In the genomic region with DNA sequence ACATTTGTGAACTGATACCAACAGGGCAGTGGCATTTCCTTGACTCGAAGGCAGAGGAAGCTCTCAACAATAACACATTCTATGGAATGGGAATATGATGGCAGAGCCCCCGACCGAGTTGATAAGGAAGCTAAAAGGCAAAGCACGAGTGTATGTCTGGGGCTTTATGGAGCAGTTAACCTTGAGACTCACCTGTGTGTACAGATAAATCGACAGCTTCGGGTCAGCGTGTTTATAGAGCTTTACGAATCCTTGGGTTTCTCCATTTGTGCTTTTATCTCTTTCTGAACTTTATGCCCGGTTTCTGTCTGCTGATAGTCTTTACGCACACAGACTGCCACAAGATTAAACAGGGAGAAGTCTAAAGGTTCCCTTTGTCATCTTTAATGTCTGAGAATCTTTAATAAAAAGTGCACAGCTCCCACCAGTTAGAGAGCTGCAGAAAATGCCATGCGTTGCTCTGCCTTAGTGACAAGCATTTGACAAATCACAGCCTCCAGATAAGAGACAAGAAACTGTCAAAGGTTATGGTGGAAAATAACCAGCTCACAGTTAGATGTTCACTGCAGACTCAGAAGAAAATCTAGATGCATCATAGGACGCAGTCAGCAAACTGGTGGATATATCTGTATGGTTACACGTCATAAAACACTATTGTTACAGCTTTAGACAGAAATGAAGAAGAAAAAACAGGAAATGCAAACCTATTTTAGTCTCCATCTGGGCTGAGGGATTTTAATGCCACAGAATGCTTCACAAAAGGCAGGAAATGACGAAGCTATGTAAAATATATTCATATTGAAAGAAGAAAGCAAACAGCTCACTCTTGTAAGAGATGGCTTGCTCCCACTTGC, we compare ENCODE assay signal across 18 mouse cellular contexts.
DNase-seq lines count a peak whose midpoint lies in the region; ATAC-seq lines count a peak whose summit lies in the region.
"Had no signal": no experiment of that assay in that cellular context is flagged by ENCODE, and none has a peak within 500 bp of the region (broad histone marks: within the 10 kb centered on the region; RNA-seq: fewer than 3 reads in every experiment).

No protein-coding gene starts in this region.

- H3K9me3 ChIP-seq in forebrain, embryonic 14.5 days (replicated peaks; ENCODE audit: control insufficient read depth, low read length) = no peaks in the 10 kb centered on the region
- H3K9me3 ChIP-seq in forebrain, embryonic 10.5 days = no peaks in the 10 kb centered on the region
- H3K9me3 ChIP-seq in heart, embryonic 15.5 days (replicated peaks) = no peaks in the 10 kb centered on the region
- H3K9me3 ChIP-seq in kidney, embryonic 15.5 days (replicated peaks) = no peaks in the 10 kb centered on the region
- H3K9me3 ChIP-seq: hindbrain, embryonic 15.5 days; limb, embryonic 15.5 days had no signal

- H3K9ac ChIP-seq in forebrain, embryonic 14.5 days (ENCODE audit: low read length) = no peak overlapping the region
- H3K9ac ChIP-seq in heart, embryonic 15.5 days = no peak overlapping the region
- H3K9ac ChIP-seq in kidney, embryonic 15.5 days = no peak overlapping the region
- H3K9ac ChIP-seq: hindbrain, embryonic 15.5 days; limb, embryonic 15.5 days; liver, postnatal 0 days had no signal

- no peaks in the 10 kb centered on the region for H3K36me3 ChIP-seq in forebrain, embryonic 14.5 days (ENCODE audit: control insufficient read depth, insufficient read depth, low read length)
- H3K36me3 ChIP-seq in forebrain, embryonic 10.5 days (replicated peaks) = no peaks in the 10 kb centered on the region
- H3K36me3 ChIP-seq in heart, embryonic 15.5 days = no peaks in the 10 kb centered on the region
- no peaks in the 10 kb centered on the region for H3K36me3 ChIP-seq in kidney, embryonic 15.5 days
- H3K36me3 ChIP-seq: hindbrain, embryonic 15.5 days; limb, embryonic 15.5 days had no signal

- no peaks in the 10 kb centered on the region for H3K27me3 ChIP-seq in forebrain, embryonic 14.5 days (replicated peaks; ENCODE audit: control insufficient read depth, insufficient read depth, low read length)
- H3K27me3 ChIP-seq in forebrain, embryonic 10.5 days (ENCODE audit: poor library complexity, severe bottlenecking) = no peaks in the 10 kb centered on the region
- no peaks in the 10 kb centered on the region for H3K27me3 ChIP-seq in heart, embryonic 15.5 days
- H3K27me3 ChIP-seq in kidney, embryonic 15.5 days = no peaks in the 10 kb centered on the region
- H3K27me3 ChIP-seq: hindbrain, embryonic 15.5 days; limb, embryonic 15.5 days had no signal

- no peak overlapping the region for H3K27ac ChIP-seq in forebrain, embryonic 14.5 days (ENCODE audit: low read depth, low read length)
- no peak overlapping the region for H3K27ac ChIP-seq in forebrain, embryonic 10.5 days
- no peak overlapping the region for H3K27ac ChIP-seq in heart, embryonic 15.5 days
- H3K27ac ChIP-seq in kidney, embryonic 15.5 days = no peak overlapping the region
- H3K27ac ChIP-seq: hindbrain, embryonic 15.5 days; limb, embryonic 15.5 days had no signal

- H3K4me2 ChIP-seq in forebrain, embryonic 14.5 days (ENCODE audit: low read length) = no peak overlapping the region
- peak overlapping the region; percentile 35; the same call in 1 of the 2 replicates for H3K4me2 ChIP-seq in heart, embryonic 15.5 days
- H3K4me2 ChIP-seq in kidney, embryonic 15.5 days = no peak overlapping the region
- H3K4me2 ChIP-seq: hindbrain, embryonic 15.5 days; limb, embryonic 15.5 days had no signal

- peak; percentile 4 for DNase-seq in forebrain, embryonic 14.5 days (ENCODE audit: low spot score)
- DNase-seq in forebrain, embryonic 10.5 days (ENCODE audit: extremely low spot score, low spot score) = no peak
- DNase-seq in heart, postnatal 4 days = no peak
- peak; percentile 57 for DNase-seq in A20 (ENCODE audit: low read depth, low spot score)
- DNase-seq: adrenal gland, adult 8-10 months; cerebellum, adult 2 months; gastrocnemius, postnatal 14 days; kidney, adult 8-10 months; liver, postnatal 0 days; lung, postnatal 4 days; midbrain, embryonic 14.5 days; right cerebral cortex, adult 18-20 months had no signal

- 89% methylated on average over 14 of the region's 14 CpGs for WGBS in forebrain, embryonic 14.5 days
- WGBS in forebrain, embryonic 10.5 days = 91% methylated on average over 14 of the region's 14 CpGs
- 20% methylated on average over 14 of the region's 14 CpGs for WGBS in heart, embryonic 15.5 days
- WGBS in kidney, embryonic 15.5 days = 64% methylated on average over 14 of the region's 14 CpGs

- H3K4me1 ChIP-seq in forebrain, embryonic 14.5 days (ENCODE audit: control insufficient read depth, insufficient read depth, low read length) = no peaks in the 10 kb centered on the region
- no peaks in the 10 kb centered on the region for H3K4me1 ChIP-seq in forebrain, embryonic 10.5 days
- H3K4me1 ChIP-seq in heart, embryonic 15.5 days (replicated peaks) = peaks cover 15% of the 10 kb centered on the region
- no peaks in the 10 kb centered on the region for H3K4me1 ChIP-seq in kidney, embryonic 15.5 days
- H3K4me1 ChIP-seq: hindbrain, embryonic 15.5 days; limb, embryonic 15.5 days had no signal

- ATAC-seq in forebrain, embryonic 14.5 days = no peak
- ATAC-seq in heart, embryonic 15.5 days (replicated peaks; ENCODE audit: insufficient number of reproducible peaks, insufficient read depth, low FRiP score, low read depth) = no peak
- ATAC-seq in hematopoietic stem cell, adult 5-6 weeks (replicated peaks in 1 of 2; ENCODE audit: insufficient read depth in 1 of 2, low FRiP score in 2 of 2, low TSS enrichment in 1 of 2, low read depth in 1 of 2, poor library complexity in 2 of 2, severe bottlenecking in 2 of 2) = peak; percentile 51 to 68
- no peak for ATAC-seq in kidney, embryonic 15.5 days (replicated peaks; ENCODE audit: low FRiP score)
- ATAC-seq in CD4-positive, CD25-positive, alpha-beta regulatory T cell, adult 4 months = no peak
- ATAC-seq: liver, postnatal 0 days had no signal

- H3K4me3 ChIP-seq in forebrain, embryonic 14.5 days (ENCODE audit: low read depth, low read length) = no peak overlapping the region
- H3K4me3 ChIP-seq in forebrain, embryonic 10.5 days = no peak overlapping the region
- no peak overlapping the region for H3K4me3 ChIP-seq in heart, embryonic 15.5 days
- no peak overlapping the region for H3K4me3 ChIP-seq in kidney, embryonic 15.5 days (replicated peaks)
- H3K4me3 ChIP-seq: hindbrain, embryonic 15.5 days; limb, embryonic 15.5 days had no signal

Comparison
In these comparisons a context has a peak if more than half of its experiments do, and no peak if none do; other contexts are left out.
1. DNase-seq: peak in forebrain, embryonic 14.5 days (single experiment) and A20 (single experiment); none in forebrain, embryonic 10.5 days (single experiment) and heart, postnatal 4 days (single experiment).
2. ATAC-seq: peak in hematopoietic stem cell, adult 5-6 weeks (2 of 2); none in forebrain, embryonic 14.5 days (single experiment), heart, embryonic 15.5 days (single experiment), kidney, embryonic 15.5 days (single experiment) and CD4-positive, CD25-positive, alpha-beta regulatory T cell, adult 4 months (single experiment).